Mouse (Mus musculus) monocyte, adult 2 months (primary cell): Measurements from ENCODE around the gene Vars2.

Experiments
- DNase-seq, 2 experiments: peaks; one replicate each; pipeline ENCODE4 v3.0.0; 2022; ENCODE audit warnings: low spot score in 2 of 2, low read depth in 1 of 2

Gene Vars2

DNA sequence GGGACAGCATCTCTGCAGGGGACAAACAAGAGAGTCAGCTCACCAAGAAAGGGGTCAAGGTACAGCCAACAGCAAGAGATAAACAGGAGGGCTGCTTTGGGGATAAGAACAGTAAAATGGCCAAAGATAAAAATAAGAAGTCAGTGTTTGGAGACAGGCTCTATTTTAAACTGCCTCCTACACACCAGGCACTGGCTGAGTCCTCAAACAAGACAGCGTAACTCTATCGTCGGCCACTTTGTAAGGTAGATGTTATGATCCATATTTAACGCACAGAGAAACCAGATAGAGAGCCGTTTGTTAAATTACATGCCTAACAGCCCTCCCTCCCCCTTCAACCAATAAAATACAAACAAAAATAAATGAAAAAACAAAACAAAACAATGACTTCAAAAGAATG is 26.5 kb upstream of the Vars2 start:
- DNase-seq, result no peak

DNA sequence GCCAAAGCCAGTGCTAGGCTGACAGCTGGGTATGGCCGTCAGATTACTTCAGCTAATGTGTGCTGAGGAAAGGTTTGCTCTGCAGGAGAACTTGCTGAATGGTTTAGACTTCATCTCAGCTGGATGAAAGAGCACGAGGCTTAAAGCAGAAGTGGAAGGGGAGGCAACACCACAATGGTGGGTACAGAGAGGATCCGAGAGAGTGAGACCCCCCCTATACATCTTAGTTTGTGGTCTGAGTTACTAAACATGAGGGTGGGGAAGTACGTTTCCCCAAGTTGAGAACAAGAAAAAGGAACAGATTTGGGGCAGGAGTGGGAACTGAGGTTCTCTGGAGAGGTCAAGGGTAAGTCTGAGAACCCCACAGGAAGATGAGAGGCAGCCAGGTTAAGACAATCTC is 25.0 kb upstream of the Vars2 start:
- no peak for DNase-seq

DNA sequence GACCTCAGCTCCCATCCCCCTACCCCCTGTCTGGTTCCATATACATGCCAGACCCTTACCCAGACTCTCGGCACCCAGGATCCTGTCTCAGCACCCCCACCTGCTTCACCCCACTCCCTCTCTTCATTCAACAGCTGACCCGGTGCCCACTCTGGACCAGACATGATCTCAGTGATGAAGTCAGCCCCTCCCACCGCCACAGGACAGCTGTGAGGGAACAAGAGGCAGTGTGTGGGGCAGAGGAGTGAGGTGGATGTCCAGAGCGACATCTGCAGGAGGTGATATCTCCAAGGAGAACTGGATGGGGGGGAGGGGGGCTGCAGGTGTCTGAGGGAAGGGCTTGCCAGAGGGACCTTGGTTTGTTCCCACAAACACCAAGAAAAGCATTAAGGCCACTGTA is 24.4 kb upstream of the Vars2 start:
- no peak for DNase-seq

DNA sequence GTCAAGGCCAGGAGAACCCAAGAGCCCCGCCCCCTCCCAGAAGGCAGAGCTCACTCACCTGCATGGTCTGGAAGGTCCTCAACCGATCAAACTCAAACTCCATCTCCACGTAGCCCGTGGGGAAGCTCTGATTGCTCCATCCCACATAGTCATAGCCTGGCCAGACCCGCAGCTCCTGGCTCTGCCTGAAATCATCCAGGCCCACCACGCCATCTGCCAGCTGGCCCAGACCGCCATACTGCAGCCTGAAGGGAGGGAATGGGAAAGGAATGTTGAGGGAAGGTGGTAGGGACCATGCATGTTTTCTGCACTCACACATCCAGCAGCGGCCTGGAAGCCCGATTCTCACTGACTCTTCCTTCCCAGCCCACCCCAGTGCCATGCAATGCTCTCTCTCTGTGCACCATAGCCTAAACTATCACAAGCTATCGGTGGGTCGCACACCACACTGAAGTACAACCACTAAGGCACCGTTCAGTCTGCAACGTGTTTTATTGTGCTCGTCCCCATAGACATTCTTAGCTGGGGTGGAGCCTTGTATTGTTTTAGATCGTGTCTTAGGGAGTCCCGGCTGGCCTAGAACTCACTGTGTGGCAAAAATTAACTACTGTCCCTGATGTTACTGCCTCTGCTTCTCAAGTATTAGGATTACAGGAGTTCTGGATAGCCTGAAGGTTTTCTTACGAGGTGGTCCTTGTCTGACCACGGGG is 22.7 kb upstream of the Vars2 start:
- no peak for DNase-seq

DNA sequence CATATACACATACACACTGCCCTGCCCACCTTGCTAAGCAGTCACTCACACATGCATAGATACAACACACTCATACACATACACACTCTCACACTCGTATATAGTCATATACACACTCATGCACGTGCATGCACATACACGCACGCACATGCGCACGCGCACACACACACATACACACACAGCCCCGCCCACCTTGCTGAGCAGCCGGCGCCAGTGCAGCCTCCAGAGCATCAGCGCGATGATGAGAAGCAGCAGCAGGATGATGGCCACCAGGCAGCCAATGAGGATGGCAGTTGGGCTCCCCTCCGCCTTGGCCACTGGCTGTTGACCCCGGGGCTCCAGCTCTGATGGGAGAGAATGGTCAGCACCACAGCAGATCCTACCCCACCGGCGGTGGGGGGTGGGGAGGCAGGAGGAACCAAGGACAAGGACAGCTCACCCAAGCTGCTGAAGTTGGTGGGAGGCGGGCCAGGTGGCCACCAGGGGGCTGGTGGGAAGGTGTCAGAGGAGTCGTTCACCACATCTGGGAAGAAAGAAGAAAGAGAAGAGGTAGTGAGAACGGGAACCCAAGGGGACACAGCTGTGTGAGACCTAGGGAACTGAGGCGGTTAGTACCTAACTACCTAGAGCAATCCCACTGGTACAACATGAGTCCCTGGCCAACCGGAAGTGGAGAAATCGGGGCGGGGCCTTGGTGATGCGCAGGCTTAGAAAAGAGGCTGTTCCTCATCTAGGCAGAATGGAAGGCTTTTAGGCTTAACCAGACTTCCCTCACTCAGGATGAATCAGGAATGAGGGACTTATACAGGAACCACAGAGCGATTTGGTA is 21.2 kb upstream of the Vars2 start:
- no peak for DNase-seq

DNA sequence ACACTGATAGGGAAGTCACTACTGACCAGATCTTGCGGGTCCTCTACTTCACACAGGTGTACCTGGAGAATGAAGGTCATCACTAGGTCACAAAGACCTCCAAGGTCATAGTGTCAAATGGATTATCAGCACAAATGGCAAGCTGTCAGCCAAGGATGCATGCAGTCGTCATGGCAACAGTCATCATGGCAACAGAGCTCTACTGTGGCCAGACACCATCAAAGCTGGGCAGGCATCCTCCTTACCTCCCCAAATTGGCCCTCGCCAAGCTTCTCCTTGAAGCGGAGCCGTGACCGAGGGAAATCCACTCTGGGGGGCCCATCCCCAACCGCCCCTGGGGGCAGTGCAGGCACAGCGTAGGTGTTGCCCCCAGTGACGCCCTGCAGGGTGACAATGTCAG is 17.7 kb upstream of the Vars2 start:
- no peak for DNase-seq

DNA sequence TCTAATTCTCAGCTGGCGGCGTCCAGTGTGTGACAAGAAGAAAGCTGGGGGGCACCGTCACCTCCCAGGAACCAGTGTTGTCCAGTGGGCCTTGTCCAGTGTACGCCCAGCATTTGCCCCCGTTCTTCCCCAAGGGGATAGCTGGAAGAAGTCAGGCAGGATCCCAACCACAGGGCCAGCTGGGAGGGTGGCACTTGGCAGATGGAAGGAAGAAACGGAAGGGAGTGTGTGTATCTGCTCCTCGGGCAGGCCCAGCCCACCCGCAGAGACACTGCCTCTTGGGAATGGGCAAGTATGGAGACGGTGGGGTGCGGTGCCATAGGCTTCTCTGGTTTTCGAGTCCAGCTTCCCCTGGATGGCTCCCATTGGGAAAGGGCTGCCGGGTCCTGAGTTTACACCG is 14.6 kb upstream of the Vars2 start:
- no peak for DNase-seq

DNA sequence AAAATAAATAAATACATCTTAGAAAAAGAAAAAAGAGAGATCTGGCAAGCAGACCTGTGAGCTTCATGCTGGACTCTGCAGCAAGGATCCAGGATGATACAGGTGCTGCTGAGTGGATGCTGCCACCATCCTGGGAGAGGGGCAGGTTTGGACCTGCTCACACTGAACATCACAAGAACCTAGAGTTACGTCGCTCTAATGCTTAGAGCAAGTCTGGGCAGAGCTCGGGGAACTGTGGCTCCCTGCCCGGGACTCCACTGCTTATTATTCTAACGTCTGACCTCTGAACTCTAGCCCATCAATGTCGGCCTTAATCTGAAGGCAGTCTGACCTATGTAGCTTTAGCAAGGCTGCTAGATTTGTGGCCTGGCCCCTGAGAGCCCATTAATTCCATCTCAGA is 13.2 kb upstream of the Vars2 start:
- DNase-seq, result no peak

DNA sequence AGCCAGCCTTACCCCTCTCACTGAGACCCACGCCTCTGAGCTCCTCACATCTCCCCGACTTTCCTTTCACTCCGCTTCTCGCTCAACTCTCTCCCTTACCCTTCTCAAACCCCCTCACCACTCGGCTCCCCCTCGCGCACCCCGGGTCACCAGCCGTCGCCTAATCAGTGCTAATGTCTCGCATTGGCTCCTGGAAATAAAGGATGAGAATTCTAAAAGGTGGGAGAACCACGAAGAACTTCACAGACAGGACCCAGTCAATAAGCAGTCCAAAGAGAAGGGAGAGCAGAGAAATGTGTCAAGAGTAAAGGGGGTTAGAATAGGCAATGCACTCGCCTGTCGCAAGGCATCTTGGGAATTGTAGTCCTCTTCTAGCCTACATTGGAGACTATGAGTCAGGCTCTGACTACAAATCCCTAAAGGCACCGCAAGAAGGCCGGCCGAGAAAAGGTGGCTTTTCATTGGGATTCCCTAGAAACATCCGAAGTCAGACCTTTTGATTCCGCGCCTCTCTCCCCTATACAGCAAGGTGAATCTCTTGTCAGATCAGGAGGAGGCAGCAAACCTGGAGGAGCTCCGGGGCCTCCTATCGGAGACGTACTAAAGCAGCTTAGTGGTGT is 6.1 kb upstream of the Vars2 start, which contains the start of gene Gtf2h4:
Gtf2h4 (minus strand) TSS at position 324 of the 620 bp plus-strand sequence.
- DNase-seq, result peak; percentile 45 to 76

DNA sequence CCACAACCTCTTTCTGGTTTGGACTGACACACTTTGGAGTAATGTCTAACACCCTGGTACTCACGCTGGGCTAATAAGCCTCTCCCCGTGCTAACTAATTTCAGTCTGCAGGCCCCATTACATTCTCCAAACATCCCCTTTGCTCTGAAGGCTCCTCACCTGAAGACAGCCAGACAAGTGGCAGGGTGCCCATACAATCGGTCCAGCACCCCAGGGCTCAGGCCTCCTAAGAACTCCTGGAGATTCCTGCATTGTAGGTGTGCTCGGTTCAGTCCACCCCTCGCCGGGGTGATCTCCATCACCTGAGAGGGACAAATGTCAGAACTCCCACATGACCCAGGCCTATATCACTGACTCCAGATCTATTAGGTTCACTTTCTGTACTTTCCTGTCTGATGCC is 5.1 kb upstream of the Vars2 start:
- no peak for DNase-seq

DNA sequence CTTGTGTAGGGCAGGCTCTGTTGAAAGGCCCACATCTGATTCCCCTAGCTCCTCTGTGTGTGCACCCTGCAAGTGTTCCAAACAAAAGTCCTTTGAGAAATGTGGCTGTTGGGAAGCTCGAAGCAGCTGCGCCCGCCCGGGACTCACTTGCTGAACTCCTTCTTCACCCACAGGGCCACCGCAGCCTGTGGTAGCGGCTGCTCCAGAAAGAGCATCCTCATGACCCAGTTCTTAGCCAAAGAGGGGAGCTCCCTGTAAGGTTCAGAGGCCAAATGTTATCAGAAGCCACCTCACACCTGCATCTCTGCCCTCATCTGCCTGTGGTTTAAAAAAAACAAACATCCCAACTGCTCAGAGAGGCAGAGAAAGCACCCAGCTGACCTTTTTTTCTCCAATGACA is 4.5 kb upstream of the Vars2 start:
- no peak for DNase-seq

DNA sequence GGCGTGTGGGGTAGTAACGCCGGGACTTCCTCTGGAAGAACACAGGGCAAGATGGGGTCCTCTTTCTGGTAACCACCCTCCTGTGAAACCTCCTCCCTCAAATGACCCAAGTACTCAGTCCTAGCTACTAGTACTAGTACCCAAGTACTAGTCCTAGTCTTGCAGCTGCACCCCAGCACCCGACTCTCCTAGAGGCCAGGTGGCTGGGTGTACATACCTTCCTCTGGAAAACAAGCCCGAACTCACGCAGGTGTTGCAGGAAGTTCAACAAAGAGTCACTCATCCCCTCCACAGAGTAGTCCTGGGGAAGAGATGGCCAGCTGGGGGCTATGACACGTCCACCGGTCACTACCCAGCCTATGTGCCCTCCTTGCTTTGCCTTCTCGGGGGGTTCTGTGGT is 2.3 kb upstream of the Vars2 start:
- no peak for DNase-seq

DNA sequence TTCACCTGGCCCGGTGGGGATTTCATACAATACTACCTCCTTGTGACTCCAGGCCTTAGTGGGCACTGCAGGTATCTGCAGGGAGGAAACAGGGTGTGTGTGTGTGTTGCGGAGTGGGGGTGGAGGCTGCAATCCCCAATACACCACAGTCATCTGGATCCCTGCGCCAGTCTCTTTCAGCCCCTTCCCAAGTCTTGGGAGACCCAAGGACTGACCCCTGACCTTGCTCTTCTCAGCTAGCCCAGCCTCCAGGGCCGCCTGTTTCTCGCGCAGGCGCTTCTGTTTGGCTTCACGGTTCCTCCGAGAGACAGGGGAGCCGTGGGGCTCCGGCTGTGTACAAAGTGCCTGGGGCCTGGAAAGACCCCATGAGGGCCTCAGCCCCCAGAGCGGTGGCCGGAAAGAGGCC is 538 bp downstream of the Vars2 start:
- DNase-seq, result no peak

DNA sequence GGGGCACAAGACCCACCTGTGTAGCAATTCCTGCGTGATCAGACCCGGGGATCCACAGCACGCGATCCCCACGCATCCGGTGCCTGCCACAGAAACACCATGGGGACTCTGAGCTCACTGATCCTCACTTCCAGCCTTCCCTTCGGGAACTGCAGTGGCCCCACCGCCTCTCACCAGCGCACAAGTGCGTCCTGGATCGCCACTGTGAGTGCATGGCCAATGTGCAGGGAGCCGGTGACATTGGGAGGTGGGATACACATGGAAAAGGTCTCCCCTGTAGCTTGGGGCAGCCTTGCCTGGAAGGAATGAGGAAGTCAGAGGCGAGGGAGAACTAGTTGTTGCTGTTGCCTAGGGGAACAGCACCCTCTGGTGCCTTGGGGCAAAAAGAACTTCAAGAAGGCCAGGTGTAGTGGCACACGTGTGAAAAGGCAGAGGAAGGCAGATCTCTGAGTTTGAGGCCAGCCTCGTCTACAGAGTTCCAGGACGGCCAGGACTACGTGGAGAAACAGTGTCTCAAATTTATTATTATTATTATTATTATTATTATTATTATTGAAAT is 1.4 kb downstream of the Vars2 start:
- peak in 1 of 2 experiments; percentile 14 for DNase-seq

DNA sequence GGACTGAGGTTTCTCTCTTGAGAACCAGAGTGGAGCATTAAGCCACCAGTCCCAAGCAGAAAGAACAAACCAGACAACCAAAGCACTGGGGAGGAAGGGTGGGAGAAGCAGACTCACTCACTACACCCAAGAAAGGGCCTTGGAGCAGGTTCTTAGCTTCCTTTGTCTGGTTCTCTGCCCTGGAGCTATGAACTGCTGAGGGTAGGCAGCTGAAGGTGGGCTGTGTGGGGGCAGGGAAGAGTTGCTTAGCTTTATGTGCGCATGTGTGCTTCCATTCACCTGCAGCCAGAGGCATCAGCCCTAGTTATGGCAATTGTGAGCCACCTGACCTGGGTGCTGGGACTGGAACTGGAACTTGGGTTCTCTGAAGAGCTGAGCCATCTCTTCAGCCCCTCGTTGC is 14.3 kb downstream of the Vars2 start:
- no peak for DNase-seq

DNA sequence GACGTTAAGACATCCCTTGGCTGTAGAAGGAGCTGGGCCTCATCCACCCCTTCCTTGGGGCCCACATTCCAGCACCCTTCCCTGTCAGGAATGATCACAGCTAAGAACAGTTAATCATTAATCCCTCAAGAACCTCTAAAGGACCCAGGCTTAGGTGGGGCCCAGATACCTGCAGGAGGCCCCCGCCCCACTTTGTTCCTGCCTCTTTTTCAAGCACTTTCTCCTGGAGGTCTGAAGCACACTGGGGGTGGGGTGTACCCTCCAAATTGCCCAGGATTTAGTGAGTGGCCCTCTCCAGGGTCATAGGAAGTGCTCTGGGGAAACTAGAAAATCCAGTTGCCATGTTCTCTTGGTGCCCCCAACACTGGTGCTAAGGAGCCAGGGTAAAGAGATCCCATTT is 18.0 kb downstream of the Vars2 start:
- DNase-seq, result no peak

DNA sequence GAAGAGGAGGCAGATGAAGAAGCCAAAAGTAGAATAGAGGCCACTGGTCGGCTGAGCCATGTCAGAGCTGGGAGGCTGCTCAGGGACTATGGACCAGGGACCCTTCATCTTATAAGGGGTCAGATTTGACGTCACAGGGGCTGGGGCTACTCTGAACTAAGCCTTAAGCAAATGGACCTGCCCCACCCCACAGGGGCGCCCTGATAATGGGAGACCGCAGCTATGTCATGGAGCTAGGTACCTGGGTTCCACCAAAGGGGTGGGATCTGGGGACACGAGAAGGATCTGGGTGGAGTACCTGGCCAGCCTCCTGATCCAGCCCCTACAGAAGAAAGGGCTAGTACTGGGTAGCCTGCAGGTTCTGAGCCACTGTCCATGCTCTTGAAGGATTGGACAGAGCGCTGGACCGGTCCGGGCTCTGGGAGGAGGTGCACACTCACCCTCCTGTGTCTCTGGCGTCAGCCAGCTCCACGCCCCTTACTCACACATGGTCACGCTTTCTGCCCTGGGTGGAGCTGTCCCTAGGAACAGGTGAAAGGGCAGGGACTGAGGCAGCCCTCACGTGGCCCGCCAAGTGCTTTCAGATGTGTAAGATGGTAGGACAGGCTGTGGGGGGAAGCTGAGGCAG is 23.7 kb downstream of the Vars2 start, which contains the start of gene Mucl3:
Mucl3 (minus strand) TSS at position 87 of the 628 bp plus-strand sequence.
- DNase-seq, result no peak

DNA sequence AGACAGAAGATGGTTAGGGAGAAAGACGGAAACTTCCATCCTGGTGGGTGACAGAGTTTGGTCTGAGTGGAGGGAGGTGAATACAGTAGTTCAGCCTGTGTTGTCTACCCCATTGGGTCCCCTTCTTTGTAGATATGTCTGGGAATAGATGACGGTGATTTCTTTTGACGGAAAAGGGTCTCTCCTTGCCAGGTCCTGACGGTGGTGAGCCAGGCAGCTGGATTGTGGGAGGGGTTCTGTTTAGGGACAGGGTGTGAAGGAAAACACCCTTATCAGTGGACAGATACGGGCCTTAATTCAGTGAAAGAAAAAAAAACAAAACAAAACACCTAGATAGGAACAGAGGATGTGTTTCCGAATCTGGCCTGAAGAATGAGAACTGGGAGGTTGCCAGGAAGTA is 28.0 kb downstream of the Vars2 start:
- no peak for DNase-seq

DNA sequence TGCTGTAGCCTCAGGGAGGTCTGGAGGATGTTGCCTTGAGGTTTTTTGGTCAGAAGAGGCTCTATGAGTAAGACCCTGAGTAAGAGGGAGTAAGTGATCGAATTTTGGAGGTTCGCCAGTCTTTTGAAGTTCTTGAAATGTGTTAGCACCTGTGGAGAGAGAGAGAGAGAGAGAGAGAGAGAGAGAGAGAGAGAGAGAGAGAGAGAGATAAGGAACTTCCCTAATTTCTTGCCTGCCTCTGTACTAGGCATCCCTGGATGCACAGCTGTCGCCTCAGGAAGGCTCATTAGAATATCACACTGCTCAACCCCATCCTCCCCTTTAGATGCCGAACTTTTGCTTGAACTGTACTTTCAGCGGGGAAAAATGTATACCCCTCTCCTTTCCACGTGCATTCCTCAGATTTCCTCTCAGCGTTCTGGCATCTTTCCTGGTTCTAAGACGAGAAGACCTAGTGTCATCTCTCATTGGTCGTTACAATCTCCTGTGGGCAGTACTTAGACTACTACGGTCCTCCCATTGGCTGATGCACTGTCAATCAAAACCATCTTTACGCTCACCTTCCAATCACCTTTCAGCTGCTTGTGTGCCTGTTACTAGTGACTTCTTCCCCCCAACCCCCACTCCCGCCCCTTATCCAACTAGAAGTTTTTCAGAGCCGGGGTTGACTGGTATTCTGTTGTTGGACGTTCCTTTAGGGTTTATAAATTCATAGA is 28.8 kb downstream of the Vars2 start:
- DNase-seq, result no peak

DNA sequence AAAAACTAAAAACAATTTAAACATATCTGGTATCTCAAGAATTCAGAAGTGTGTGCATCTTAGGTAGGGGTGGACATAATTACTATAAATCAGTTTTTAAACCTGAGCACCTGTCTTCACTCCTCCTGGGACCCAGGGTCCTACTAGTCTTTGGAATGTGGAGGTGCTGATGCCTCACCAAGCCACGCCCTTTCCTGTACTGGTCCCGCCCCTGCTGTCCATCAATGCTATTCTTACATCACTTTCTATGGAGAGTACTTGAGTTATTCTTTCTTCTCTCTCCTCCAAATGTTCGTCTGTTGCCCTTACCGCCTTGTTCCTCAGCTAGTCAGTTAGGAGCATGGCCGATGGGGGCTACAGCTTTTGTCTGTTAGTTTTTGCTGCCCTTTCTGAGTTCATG is 31.0 kb downstream of the Vars2 start:
- DNase-seq, result no peak

DNA sequence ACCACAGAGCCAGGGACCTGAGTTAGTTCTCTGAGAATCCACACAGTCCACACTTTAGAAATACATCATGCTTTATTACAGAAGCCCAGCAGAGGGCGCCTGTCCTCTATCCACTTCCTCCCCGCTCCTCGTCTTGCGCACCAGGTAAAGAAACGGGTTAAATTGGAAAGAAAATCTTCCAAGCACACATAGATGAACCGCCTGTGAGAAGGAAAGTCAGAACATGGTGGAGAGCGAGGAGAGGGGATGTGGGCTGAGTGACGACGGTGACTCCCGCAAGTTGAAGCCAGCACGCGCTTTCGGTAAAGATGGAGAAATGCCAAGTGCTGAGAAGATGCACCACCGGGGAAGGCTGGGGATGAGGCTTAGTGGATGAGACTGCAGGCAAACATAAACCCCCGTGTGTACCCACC is 31.7 kb downstream of the Vars2 start:
- peak; percentile 21 to 38 for DNase-seq
